Mouse (Mus musculus): ENCODE measurements around the gene Htatsf1.

The Htatsf1 gene

DNA sequence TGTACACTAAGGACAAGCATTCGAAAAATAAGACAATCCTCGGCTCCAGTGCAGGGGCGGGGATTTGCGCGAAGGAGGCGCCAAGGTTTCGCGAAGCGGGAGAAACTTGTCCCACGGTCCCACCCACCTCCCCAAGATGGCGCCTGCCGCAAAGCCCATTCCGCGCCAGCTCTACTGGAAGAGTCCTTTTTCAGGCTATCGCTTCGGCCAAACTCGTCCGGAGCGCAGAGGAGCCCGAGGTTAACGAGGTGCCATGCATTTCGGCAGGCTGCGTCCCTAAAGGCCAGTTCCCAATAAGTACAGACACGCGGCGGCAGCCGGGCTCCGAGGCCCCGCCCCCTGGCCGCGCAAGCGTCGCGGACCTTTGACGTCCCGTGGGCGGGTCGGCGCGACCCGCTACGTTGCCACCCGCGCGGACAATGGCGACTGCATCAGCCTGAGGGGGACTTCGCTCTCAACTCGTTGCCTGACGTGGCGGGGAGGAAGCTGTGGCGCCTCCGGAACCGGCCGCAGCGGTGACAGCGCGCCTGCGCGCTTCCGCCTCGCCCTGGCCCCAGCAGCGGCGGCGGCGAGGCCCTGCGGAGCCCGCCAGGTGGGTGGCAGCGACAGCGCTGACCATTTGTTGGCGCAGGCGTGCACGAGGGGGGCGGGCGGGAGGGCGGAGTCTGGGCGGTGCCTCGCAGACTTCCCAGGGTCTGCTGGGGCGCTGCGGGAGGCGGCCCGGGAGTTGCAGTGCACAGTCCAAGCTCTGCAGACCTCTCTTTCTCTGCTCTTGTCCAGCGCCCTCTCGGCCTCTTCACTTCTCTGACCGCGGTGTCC lies at the start of gene Htatsf1:
TSS of gene Htatsf1 (plus strand) at position 410 of the 819 bp plus-strand sequence.
- peak; percentile 8 for DNase-seq (ENCODE audit: extremely low spot score, low read depth, low spot score)

DNA sequence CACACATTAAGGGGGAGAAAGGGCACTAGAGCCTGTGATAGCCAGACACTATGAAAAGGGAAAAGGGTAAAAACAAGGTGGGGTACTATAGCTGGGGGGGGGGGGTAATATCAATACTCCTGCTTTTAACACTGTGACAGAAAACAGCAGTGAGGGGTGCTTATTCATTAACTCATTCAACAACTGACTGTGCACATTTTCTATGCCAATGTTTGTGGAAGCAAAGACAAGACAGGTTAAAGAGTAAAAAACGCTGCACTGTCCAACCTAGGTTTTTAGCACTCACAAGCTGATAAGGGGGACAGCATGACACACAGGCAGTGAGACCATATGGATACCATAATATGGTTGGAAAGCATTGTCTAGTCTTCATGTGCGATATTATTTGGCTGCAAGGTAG lies 40.5 kb upstream of the Htatsf1 start:
- DNase-seq (ENCODE audit: extremely low spot score, low read depth, low spot score): no peak

DNA sequence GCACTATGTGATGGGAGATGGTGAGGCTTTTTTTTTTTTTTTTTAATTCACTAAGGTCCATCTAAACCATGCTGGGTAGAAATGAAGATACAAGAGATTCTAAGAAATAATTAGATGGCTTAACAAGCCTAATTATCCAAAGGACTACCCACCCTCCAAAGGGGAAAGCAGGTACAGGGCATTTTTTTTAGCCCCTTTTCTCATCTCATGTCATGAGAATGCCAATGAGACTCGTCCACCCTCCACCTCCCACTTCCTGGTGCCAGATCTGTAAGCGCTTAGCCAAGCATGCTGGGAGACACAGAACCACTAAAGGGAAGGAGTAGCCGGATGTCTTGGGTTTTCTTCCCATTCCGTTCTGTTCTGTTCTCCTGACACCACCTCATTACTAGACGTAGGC lies 10.6 kb upstream of the Htatsf1 start, which contains the start of gene Brs3:
TSS of gene Brs3 (plus strand) at position 301 of the 400 bp plus-strand sequence.
- DNase-seq (ENCODE audit: extremely low spot score, low read depth, low spot score): no peak

DNA sequence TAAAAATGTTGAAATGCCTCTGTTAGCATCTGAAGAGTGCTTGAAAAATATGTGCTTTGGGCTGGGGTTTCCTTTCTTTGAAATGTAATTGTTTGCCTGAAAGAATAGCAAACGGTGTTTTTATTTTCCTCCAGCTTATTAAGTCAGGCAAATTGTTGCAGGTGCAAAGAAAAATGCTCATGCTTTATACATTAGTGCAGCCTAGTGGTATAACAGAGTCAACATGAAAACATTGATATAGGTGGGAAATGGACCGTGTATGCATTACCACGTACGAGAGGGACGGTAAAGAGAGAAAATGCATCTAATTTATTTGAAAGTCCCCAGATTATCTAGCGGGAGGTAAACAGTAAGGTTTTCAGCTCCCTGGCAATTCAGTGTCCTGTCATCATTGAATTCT lies 9.5 kb upstream of the Htatsf1 start:
- DNase-seq (ENCODE audit: extremely low spot score, low read depth, low spot score): no peak

DNA sequence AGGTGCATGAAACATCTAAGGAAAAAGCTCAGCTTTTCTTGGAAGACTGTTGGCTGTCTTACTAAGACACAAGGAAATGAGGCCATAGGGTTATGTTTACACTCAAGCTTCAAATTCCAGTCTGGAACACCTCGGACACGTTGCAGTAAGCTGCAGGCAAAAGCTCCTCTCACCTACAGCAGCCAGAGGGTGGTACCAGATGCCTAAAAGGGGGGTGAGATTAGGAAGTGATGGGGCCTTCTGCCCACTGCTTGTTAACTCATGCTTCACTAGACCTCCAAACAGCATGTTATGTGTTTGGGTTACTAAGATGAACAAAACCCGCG lies 572 bp upstream of the Htatsf1 start:
- peak; percentile 31 for DNase-seq (ENCODE audit: extremely low spot score, low read depth, low spot score)

DNA sequence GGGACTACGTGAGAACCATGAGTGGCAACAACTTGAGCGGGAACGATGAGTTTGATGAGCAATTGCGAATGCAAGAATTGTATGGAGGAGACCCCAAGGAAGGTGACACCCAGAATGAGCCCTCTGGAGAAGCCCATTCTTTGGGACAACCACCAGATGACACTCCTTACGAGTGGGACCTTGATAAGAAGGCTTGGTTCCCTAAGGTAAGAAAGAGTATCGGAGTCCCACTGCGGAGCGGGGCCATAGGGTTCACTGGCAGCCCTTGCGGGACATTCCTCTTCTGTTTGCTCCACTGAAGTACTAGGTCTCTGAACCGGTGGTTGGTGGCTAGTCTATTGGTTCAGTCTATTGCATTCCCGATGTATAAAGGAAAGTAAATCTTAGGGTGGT lies 606 bp downstream of the Htatsf1 start:
- DNase-seq (ENCODE audit: extremely low spot score, low read depth, low spot score): no peak

DNA sequence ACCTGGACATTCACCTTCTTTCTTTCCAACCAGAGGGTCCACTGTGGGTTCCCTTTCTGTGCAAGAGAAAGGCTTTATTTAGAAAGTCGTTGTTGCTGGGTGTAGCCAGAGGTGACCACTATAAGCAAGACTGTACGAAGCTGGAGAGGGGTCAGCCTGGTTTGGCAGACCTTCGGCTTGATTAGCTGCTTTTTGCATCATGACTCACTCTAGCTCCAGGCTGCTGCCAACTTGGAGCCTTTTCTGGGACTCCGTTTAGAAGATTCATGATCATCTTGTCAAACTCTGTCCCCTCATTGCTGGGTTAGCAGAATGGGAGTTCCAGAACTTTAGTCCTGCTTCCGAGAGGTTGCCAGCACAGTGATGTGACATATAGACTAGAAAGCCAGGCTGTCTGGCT lies 28.1 kb downstream of the Htatsf1 start:
- no peak for DNase-seq (ENCODE audit: extremely low spot score, low read depth, low spot score)

DNA sequence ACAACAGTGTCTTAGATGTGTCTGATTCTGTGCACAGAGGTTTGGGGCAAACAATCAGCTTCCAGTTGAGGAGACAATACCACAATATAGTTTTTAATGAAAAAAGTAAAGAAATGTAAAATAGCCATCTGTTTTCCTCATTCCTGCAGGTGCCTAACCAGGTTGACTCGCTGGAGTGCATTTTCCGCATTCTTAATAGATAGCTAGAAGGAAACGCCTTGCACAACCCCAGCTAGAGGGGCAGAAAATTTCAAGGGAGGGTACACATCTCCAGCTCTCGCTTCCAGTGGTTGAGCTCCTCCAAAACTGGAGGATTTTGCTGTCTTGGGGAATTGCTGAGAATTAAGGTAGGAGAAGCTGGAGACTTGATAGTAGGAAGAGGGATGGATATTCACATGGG lies 34.4 kb downstream of the Htatsf1 start, which contains the start of gene Vgll1:
TSS of gene Vgll1 (plus strand) at position 301 of the 400 bp plus-strand sequence.
- no peak for DNase-seq (ENCODE audit: extremely low spot score, low read depth, low spot score)

DNA sequence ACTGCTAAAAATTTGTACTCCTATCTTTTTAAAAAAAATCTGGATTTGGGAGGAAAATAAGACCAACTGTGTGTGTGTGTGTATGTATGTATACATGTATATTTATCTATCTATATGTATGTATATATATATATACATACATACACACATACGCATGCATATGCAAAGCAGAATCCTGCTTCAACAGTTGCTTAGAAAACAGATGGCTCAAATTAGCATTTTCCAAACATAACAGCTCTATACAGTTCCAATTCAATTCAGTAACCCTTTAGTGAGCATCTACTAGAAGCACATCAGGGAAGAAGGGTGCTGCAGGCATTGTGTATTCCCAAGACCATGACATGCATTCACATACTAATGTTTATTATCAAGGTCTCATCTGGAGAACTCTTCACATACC lies 50.0 kb downstream of the Htatsf1 start:
- no peak for DNase-seq (ENCODE audit: extremely low spot score, low read depth, low spot score)

DNA sequence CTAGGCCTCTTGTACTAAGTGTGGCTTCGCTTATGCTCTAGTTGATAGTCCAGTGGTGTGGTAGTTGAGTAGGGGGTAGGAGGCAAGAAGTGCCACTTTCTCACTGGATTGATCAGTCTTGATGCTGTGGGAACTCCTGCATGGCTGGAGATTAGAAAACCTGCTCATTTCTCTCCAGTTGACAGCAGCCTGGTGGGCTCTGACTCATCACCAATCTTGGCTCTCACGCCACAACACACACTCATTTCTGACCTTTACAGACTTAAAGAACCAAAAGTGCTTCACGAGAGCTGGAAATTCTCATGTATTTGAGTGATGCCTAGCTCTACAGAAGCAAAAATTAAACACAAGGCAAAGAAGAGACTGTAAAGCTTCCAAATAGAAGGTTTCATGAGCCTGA lies 53.6 kb downstream of the Htatsf1 start:
- DNase-seq (ENCODE audit: extremely low spot score, low read depth, low spot score): no peak
